Mouse (Mus musculus) kidney, postnatal 25 days (tissue): ENCODE measurements around the gene Ptpn11.

ENCODE experiments used
- DNase-seq, 2 experiments: peaks; one replicate each; pipeline ENCODE4 v3.0.0; 2021; ENCODE audit warnings: mixed read lengths in 2 of 2

Gene Ptpn11

GRCm38 (mm10) chr5:121179077-121179857 lies 11.9 kb downstream of the Ptpn11 start:
- no peak for DNase-seq

GRCm38 (mm10) chr5:121172835-121173234 lies 18.4 kb downstream of the Ptpn11 start:
- DNase-seq: peak in 1 of 2 experiments; percentile 19

GRCm38 (mm10) chr5:121169588-121169987 lies 21.6 kb downstream of the Ptpn11 start:
- no peak for DNase-seq

GRCm38 (mm10) chr5:121166884-121167283 lies 24.3 kb downstream of the Ptpn11 start:
- DNase-seq: no peak

GRCm38 (mm10) chr5:121162923-121163322 lies 28.3 kb downstream of the Ptpn11 start:
- peak; percentile 80 to 89 for DNase-seq

GRCm38 (mm10) chr5:121162285-121162684 lies 28.9 kb downstream of the Ptpn11 start:
- no peak for DNase-seq

GRCm38 (mm10) chr5:121158966-121159365 lies 32.2 kb downstream of the Ptpn11 start:
- no peak for DNase-seq

GRCm38 (mm10) chr5:121157489-121157888 lies 33.7 kb downstream of the Ptpn11 start:
- no peak for DNase-seq

GRCm38 (mm10) chr5:121157017-121157416 lies 34.2 kb downstream of the Ptpn11 start:
- DNase-seq: no peak

- DNase-seq: no peak
Measured at GRCm38 (mm10) chr5:121156121-121156520, 35.1 kb downstream of the Ptpn11 start.

- no peak for DNase-seq
Measured at GRCm38 (mm10) chr5:121150684-121151083, 40.5 kb downstream of the Ptpn11 start.

GRCm38 (mm10) chr5:121149246-121149645 lies 42.0 kb downstream of the Ptpn11 start:
- DNase-seq: peak; percentile 56 to 78

GRCm38 (mm10) chr5:121146275-121146674 lies 44.9 kb downstream of the Ptpn11 start:
- peak; percentile 85 to 93 for DNase-seq

- no peak for DNase-seq
Measured at GRCm38 (mm10) chr5:121145609-121146008, 45.6 kb downstream of the Ptpn11 start.

- peak; percentile 16 to 49 for DNase-seq
Measured at GRCm38 (mm10) chr5:121144441-121145238, 46.6 kb downstream of the Ptpn11 start.

- no peak for DNase-seq
Measured at GRCm38 (mm10) chr5:121142431-121143119, 48.6 kb downstream of the Ptpn11 start.

- DNase-seq: no peak
Measured at GRCm38 (mm10) chr5:121140276-121140675, 50.9 kb downstream of the Ptpn11 start.

- no peak for DNase-seq
Measured at GRCm38 (mm10) chr5:121137125-121137524, 54.1 kb downstream of the Ptpn11 start.

- DNase-seq: no peak
Measured at GRCm38 (mm10) chr5:121131801-121132200, 59.4 kb downstream of the Ptpn11 start.

- no peak for DNase-seq
Measured at GRCm38 (mm10) chr5:121129254-121129653, 61.9 kb downstream of the Ptpn11 start.

GRCm38 (mm10) chr5:121126051-121126450 lies 65.1 kb downstream of the Ptpn11 start:
- DNase-seq: no peak

- no peak for DNase-seq
Measured at GRCm38 (mm10) chr5:121125563-121125962, 65.6 kb downstream of the Ptpn11 start.
